Comparison of ENCODE assay signal across 22 mouse cellular contexts in the genomic region with DNA sequence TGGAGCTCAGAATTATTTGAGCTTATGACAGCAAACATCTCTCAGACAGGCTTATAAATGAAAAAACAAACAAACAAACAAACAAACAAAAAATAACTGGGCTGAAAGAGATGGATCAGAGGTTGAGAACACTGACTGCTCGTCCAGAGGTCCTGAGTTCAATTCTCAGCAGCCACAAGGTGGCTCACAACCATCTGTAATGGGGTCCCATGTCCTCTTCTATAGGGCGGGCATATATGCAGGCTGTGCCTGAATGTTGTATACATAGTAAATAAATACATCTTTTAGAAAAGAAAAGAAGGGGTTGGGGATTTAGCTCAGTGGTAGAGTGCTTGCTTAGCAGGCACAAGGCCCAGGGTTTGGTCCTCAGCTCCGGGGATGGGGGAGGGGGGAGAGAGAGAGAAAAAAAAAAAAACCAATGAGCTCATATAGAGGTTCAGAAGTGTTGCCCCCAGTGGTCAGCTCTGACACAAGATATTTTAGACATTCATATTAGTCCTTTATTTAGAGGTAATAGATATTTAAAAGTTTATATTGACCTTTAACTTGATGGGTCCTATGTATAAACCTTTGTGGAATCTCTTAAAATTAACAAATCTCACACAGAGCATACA. TPM values are rescaled to one million over a fixed set of nuclear protein-coding genes. Genes with fewer than 3 reads are reported as not detected.
"Had no signal": no experiment of that assay in that cellular context is flagged by ENCODE, and none has a peak within 500 bp of the region (broad histone marks: within the 10 kb centered on the region; RNA-seq: fewer than 3 reads in every experiment).

No protein-coding gene starts in this region.

- DNase-seq: kidney, adult 9 months; kidney, postnatal 10 days; left cerebral cortex, postnatal 4 days; lung, adult 2 months; lung, postnatal 10 days; lung, postnatal 4 days; midbrain, embryonic 14.5 days had no signal

- H3K4me3 ChIP-seq: limb, embryonic 13.5 days; liver, embryonic 15.5 days; midbrain, embryonic 10.5 days; myocyte; neural tube, embryonic 12.5 days had no signal

- H3K36me3 ChIP-seq: limb, embryonic 13.5 days; liver, embryonic 15.5 days; midbrain, embryonic 10.5 days; neural tube, embryonic 12.5 days had no signal

- H3K4me2 ChIP-seq: limb, embryonic 13.5 days; liver, embryonic 15.5 days; neural tube, embryonic 12.5 days had no signal

- H3K9ac ChIP-seq: limb, embryonic 13.5 days; liver, embryonic 15.5 days; neural tube, embryonic 12.5 days had no signal

- H3K27ac ChIP-seq: limb, embryonic 13.5 days; liver, embryonic 15.5 days; midbrain, embryonic 10.5 days; neural tube, embryonic 12.5 days; stomach, postnatal 0 days had no signal

- H3K9me3 ChIP-seq: limb, embryonic 13.5 days; liver, embryonic 15.5 days; midbrain, embryonic 10.5 days; neural tube, embryonic 12.5 days had no signal

- ATAC-seq: intestine, embryonic 16.5 days had no signal

RNA-seq across cellular contexts. Expression of a gene that starts 12.3 kb away (rescaled TPM):
- total RNA-seq: layer of hippocampus, adult 8-10 months; layer of hippocampus, postnatal 14 days; left cerebral cortex, adult 18-20 months; left cerebral cortex, postnatal 10 days; left cerebral cortex, postnatal 4 days; megakaryocyte, adult 5-6 weeks; neutrophil, adult 5-6 weeks had no signal
- polyA plus RNA-seq: intestine, embryonic 16.5 days; large intestine, adult 2 months; limb, embryonic 13.5 days; liver, adult 2 months; liver, embryonic 15.5 days; lung, adult 2 months; midbrain, embryonic 10.5 days; midbrain, embryonic 14.5 days; myocyte; neural tube, embryonic 12.5 days; stomach, postnatal 0 days had no signal
